Mouse (Mus musculus) liver, embryonic 11.5 days (tissue): Measurements from ENCODE around the gene Cd47. TPM values are rescaled to one million over a fixed set of nuclear protein-coding genes. Genes with fewer than 3 reads are reported as not detected.

Source experiments
- ATAC-seq: fragments of 200-750 bp; cut with Nextera tagmentation; replicated peaks from 2 replicates; pipeline ENCODE4 v1.8.0; 2017; ENCODE audit warnings: moderate number of reproducible peaks, mild to moderate bottlenecking, moderate TSS enrichment, moderate library complexity; ENCODE audit not compliant: low FRiP score
- DNase-seq: peaks from one replicate; pipeline ENCODE4 v3.0.0-alpha.2; 2017; ENCODE audit warnings: low spot score
- H3K27ac ChIP-seq: fragments of 300-500 bp; sonication (generic); 2 replicates; pipeline ENCODE4 v1.5.1; 2014; ENCODE audit warnings: mild to moderate bottlenecking, low read depth, low read length, control low read depth
- H3K27me3 ChIP-seq: fragments of 300-500 bp; sonication (generic); replicated peaks from 2 replicates; pipeline ENCODE4 v1.6.1; 2014; ENCODE audit warnings: low read length, mixed read lengths; ENCODE audit not compliant: control insufficient read depth, insufficient read depth
- H3K36me3 ChIP-seq: fragments of 300-500 bp; sonication (generic); 2 replicates; pipeline ENCODE4 v1.6.1; 2014; ENCODE audit warnings: mild to moderate bottlenecking, low read length, moderate library complexity, mixed read lengths; ENCODE audit not compliant: control insufficient read depth, insufficient read depth
- H3K4me1 ChIP-seq: fragments of 300-500 bp; sonication (generic); replicated peaks from 2 replicates; pipeline ENCODE4 v1.6.1; 2014; ENCODE audit warnings: low read length, mixed read lengths; ENCODE audit not compliant: control insufficient read depth, insufficient read depth
- H3K4me2 ChIP-seq: fragments of 300-500 bp; sonication (generic); 2 replicates; pipeline ENCODE4 v1.6.1; 2014; ENCODE audit warnings: mild to moderate bottlenecking, control low read depth, moderate library complexity
- H3K4me3 ChIP-seq: fragments of 300-500 bp; sonication (generic); 2 replicates; pipeline ENCODE4 v1.5.1; 2014; ENCODE audit warnings: low read depth, low read length, control low read depth
- H3K9ac ChIP-seq: fragments of 300-500 bp; sonication (generic); 2 replicates; pipeline ENCODE4 v1.6.1; 2014; ENCODE audit warnings: low read depth, low read length, control low read depth
- H3K9me3 ChIP-seq: fragments of 300-500 bp; sonication (generic); 2 replicates; pipeline ENCODE4 v1.6.1; 2016; ENCODE audit warnings: low read length, inconsistent platforms, mixed read lengths; ENCODE audit not compliant: control insufficient read depth
- WGBS: fragments of 180-500 bp; shearing (Covaris S2); extraction: QIAGEN DNeasy Blood & Tissue Kit; methylation state at CpG from one replicate; pipeline ENCODE4 v1.1.7; 2014; 5-methylcytosine and 5-hydroxymethylcytosine counted together
- polyA plus RNA-seq: library from polyadenylated mRNA; unstranded; fragments of >200 nt; fragmentation: Nextera tagmentation; extraction: Ambion mirVana; gene quantifications from 2 replicates; pipeline ENCODE4 v1.2.1, GENCODE M21; 2014

Cd47 gene
- polyA plus RNA-seq, 1 experiment from 2014 or later, result 261 TPM

DNA sequence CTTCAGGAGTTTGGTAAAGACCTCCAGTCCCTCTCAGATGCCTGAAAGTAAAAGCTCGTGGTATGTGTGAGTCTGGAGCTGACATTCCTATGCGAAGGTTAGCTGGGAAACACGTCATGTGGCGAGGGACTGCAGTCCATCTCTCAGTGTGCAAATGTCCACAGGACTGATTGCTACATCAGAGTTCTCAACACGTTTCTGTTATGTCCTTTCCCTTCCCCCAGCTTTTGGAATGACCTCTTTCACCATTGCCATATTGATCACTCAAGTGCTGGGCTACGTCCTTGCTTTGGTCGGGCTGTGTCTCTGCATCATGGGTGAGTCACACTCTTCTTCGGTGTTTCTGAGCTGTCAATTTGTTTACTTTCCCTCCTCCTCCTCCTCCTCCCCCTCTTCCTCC, 95.8 kb downstream of the Cd47 start:
- ATAC-seq, result peak; percentile 61; the same call in 1 of the 2 replicates
- H3K4me2 ChIP-seq, result no peak overlapping the region
- H3K9me3 ChIP-seq, result peaks cover 6% of the 10 kb centered on the region
- no peak overlapping the region for H3K9ac ChIP-seq
- H3K4me1 ChIP-seq, result no peaks in the 10 kb centered on the region
- 67% methylated on average over 8 of the region's 8 CpGs for WGBS
- H3K4me3 ChIP-seq, result no peak overlapping the region
- H3K27me3 ChIP-seq, result no peaks in the 10 kb centered on the region
- no peak overlapping the region for H3K27ac ChIP-seq
- peaks cover 26% of the 10 kb centered on the region for H3K36me3 ChIP-seq
- no peak for DNase-seq

DNA sequence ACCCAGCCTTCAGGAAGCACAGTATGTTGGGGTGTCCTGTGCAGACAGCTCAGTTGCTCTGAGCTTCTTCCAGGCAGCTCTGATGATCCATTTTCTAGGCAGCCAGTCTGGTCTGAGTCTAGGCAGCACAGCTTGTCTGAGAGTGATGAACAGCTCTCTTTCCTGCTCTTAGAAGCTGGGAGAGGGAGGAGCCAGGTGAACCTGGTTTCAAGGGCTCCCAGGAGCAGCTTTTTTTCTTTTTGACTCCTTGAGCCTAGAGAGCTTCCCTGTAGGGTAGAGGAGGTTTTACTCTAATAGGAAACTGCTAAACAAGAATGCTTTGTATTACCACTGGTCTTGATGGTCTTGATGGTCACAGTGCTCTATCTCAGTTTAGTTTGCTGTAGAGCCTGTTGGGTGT, 101.1 kb downstream of the Cd47 start:
- H3K4me2 ChIP-seq, result no peak overlapping the region
- peaks cover 18% of the 10 kb centered on the region for H3K4me1 ChIP-seq
- no peaks in the 10 kb centered on the region for H3K27me3 ChIP-seq
- no peak overlapping the region for H3K27ac ChIP-seq
- H3K9me3 ChIP-seq, result no peaks in the 10 kb centered on the region
- peaks cover 13% of the 10 kb centered on the region for H3K36me3 ChIP-seq
- no peak for DNase-seq
- H3K9ac ChIP-seq, result no peak overlapping the region
- no peak overlapping the region for H3K4me3 ChIP-seq
- no peak for ATAC-seq

DNA sequence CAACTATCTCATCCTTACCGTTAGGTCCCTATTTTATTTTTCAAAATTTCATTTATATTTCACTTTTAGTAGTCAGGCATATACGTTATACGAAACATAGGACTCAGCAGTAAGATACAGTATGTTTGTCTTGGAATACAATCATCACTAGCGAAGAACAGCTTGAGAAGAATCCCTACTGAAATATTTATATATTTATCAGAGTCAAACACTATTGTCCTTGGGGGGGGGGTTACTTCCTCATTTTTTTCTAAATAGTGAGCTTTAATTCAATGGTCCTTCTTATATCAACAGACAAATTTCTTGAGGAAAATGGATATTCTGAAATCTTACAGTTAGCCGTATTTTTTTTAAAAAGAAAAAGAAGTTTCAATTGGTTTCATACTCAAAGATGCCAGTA, 101.8 kb downstream of the Cd47 start:
- H3K36me3 ChIP-seq, result peaks cover 12% of the 10 kb centered on the region
- DNase-seq (no peak), ATAC-seq (no peak)
- peaks cover 24% of the 10 kb centered on the region for H3K4me1 ChIP-seq
- no peak overlapping the region for H3K9ac ChIP-seq
- no peak overlapping the region for H3K4me3 ChIP-seq
- H3K27me3 ChIP-seq, result no peaks in the 10 kb centered on the region
- no peak overlapping the region for H3K4me2 ChIP-seq
- H3K27ac ChIP-seq, result no peak overlapping the region
- 92% methylated on average over 5 of the region's 5 CpGs for WGBS
- H3K9me3 ChIP-seq, result no peaks in the 10 kb centered on the region

DNA sequence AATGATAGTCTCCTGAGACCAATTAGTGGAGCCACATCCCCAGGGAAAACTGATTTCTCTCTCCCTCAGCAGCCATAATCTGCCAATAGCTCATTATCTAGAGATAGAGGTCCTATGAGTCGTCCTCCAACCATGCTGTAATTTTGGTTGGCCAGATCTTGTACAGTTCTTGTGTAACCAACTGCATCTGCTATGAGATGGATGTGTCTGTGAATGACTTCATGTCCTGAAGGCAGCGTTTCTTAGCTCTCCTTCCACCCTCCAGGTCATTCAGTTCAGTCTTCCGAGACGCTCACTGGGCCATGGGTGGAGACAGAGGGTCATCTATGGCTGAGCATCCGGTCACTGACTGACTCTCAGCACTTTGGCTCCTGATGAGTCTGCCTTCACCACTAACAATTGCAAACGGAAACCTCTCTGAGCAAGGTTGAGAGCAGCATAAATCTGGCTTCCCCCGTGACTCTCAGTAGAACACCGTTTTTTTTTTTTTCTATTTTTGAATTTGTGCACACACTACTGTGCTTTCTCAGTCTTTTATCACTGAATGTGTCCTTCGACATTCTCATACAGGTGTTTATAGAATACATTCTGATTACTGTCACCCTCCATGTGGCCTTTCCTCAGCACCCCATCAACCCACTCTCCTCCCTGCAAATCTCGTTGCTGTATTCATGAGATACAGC, 104.1 kb downstream of the Cd47 start:
- DNase-seq (no peak), ATAC-seq (no peak)
- no peak overlapping the region for H3K4me3 ChIP-seq
- no peak overlapping the region for H3K9ac ChIP-seq
- no peaks in the 10 kb centered on the region for H3K27me3 ChIP-seq
- H3K4me1 ChIP-seq, result peaks cover 27% of the 10 kb centered on the region
- H3K9me3 ChIP-seq, result no peaks in the 10 kb centered on the region
- peaks cover 5% of the 10 kb centered on the region for H3K36me3 ChIP-seq
- 82% methylated on average over 10 of the region's 10 CpGs for WGBS
- H3K27ac ChIP-seq, result peak overlapping the region; percentile 5; the same call in 1 of the 2 replicates
- peak overlapping the region; percentile 38 for H3K4me2 ChIP-seq

DNA sequence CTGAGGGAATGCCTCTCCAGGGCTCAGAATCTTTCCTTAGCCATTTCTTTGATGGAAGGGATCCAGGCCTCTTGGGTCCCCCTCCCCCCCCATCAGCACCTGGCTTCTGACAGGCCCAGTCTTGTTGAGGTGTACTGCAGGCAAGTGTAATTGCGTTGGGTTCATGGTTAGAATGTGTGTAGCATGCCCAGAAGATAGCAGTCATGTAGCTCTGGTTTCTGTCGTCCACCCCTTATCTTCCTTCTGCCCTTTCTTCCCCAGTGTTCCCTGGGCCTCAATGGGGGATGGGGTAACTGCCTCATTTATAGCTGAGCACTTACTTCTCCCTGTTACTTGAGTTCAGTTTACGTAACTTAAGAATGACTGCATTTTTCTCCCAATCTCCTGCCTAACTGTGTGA, 104.7 kb downstream of the Cd47 start:
- peak; percentile 76 for ATAC-seq
- Histone ChIP-seq H3K27ac (peak overlapping the region; percentile 5), H3K9ac (0 out of 2 replicates have a peak overlapping the region, but pooled peaks have one; percentile 10), H3K36me3 (peaks cover 3% of the 10 kb centered on the region; the same call in 1 of the 2 replicates), H3K27me3 (no peaks in the 10 kb centered on the region), H3K4me3 (no peak overlapping the region), H3K9me3 (no peaks in the 10 kb centered on the region), H3K4me2 (peak overlapping the region; percentile 38), H3K4me1 (peaks cover 27% of the 10 kb centered on the region)
- 33% methylated on average over 3 of the region's 3 CpGs for WGBS
- DNase-seq, result no peak

DNA sequence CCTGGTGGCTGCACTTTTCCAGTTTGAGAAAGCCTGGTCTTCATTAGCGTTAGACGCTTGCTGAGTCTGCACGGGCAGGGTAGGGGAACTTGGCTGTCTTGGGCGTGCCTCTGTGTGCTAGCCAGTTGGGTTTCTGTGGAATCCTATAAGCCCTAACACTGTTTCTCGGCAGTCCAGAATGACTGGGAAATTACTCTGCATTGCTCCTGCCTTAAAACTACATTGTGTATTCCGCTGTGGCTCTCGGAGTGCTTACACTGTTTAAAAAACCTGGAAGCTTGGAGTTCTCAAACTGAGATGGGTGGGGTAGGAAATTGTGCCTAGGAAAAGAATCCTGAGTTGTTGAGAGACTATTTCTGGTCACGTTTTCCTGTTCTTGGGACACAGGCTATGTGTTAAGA, 105.3 kb downstream of the Cd47 start:
- no peaks in the 10 kb centered on the region for H3K9me3 ChIP-seq
- peaks cover 27% of the 10 kb centered on the region for H3K4me1 ChIP-seq
- peaks cover 3% of the 10 kb centered on the region; the same call in 1 of the 2 replicates for H3K36me3 ChIP-seq
- peak overlapping the region; percentile 10; the same call in 1 of the 2 replicates for H3K9ac ChIP-seq
- H3K4me2 ChIP-seq, result peak overlapping the region; percentile 38
- H3K27ac ChIP-seq, result peak overlapping the region; percentile 5
- DNase-seq (no peak), ATAC-seq (0 out of 2 replicates have a peak, but pooled peaks have one; percentile 27)
- 56% methylated on average over 8 of the region's 8 CpGs for WGBS
- no peaks in the 10 kb centered on the region for H3K27me3 ChIP-seq
- no peak overlapping the region for H3K4me3 ChIP-seq

DNA sequence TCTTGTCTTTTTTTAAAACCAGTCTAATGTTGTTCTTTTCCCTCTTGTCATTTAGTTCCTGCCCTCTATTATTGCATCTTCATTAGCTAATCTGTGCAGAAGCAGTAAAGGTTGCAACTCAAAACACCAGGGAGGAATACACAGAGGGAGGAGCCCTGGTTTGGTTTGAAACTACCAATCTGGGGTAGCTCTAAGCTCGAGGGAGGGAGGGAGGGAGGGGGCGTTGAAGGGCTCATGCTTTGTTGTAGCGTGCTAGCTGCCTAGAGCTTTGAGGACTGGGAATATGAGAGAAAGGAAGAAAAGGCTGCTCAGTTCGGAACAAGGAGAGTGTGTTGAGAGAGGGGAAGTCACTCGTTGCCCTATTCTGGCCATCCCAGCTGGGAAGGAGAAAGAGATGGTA, 105.7 kb downstream of the Cd47 start:
- H3K36me3 ChIP-seq, result peaks cover 4% of the 10 kb centered on the region; the same call in 1 of the 2 replicates
- ATAC-seq (no peak), DNase-seq (no peak)
- no peak overlapping the region for H3K4me2 ChIP-seq
- H3K4me3 ChIP-seq, result no peak overlapping the region
- WGBS, result 66% methylated on average over 5 of the region's 5 CpGs
- H3K9me3 ChIP-seq, result no peaks in the 10 kb centered on the region
- H3K27ac ChIP-seq, result peak overlapping the region; percentile 5; the same call in 1 of the 2 replicates
- no peak overlapping the region for H3K9ac ChIP-seq
- H3K4me1 ChIP-seq, result peaks cover 27% of the 10 kb centered on the region
- no peaks in the 10 kb centered on the region for H3K27me3 ChIP-seq

DNA sequence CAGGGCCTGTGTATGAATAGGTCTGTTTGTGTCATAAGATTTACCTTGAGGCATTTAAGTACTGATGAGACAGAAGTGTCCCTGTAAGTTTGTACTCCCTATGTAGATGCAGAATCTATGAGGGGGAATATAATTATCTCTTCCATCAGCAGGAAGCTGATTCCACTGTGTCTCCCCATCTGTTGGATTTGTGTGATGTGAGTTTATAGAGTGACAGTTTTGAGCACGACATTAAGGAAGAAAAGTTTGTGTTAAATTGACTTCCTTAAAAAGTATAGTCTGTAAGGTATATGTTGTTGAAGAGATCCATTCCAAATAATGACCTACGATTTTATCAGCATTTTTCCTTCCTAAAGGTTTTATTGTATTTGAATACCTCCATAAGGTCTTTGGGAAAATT, 106.6 kb downstream of the Cd47 start:
- peaks cover 27% of the 10 kb centered on the region for H3K4me1 ChIP-seq

DNA sequence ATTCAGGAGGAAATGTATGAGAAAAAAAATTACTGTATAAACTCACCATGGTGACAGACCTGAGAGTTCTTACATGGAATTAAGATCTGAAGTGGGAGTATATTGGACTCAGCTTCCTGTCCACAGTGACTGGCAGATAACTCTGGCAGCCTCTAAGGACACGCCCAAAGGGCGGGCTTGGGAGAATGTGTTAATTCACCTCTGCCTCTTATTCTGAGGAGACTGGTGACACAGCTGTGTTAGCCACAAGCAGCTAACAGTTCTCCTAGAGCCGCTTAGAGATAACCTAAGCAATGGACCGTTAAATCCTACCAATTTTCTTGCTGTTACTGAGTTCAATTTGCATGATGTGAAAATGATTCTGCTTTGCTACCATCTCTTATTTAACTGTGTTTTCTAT, 107.0 kb downstream of the Cd47 start:
- H3K27me3 ChIP-seq, result no peaks in the 10 kb centered on the region
- ATAC-seq (peak; percentile 91), DNase-seq (no peak)
- WGBS, result 20% methylated on average over 4 of the region's 4 CpGs
- H3K4me3 ChIP-seq, result no peak overlapping the region
- H3K36me3 ChIP-seq, result peaks cover 4% of the 10 kb centered on the region; the same call in 1 of the 2 replicates
- peaks cover 27% of the 10 kb centered on the region for H3K4me1 ChIP-seq
- no peaks in the 10 kb centered on the region for H3K9me3 ChIP-seq
- no peak overlapping the region for H3K4me2 ChIP-seq
- no peak overlapping the region for H3K9ac ChIP-seq
- H3K27ac ChIP-seq, result no peak overlapping the region

More for the DNA sequence above, 106.6 kb downstream of the Cd47 start:
- Histone ChIP-seq H3K4me3 (no peak overlapping the region), H3K9ac (no peak overlapping the region), H3K4me2 (no peak overlapping the region), H3K27ac (no peak overlapping the region), H3K27me3 (no peaks in the 10 kb centered on the region), H3K36me3 (peaks cover 4% of the 10 kb centered on the region; the same call in 1 of the 2 replicates), H3K9me3 (no peaks in the 10 kb centered on the region)
- DNase-seq (no peak), ATAC-seq (no peak)
- WGBS, result 60% methylated on average over 2 of the region's 2 CpGs
